Mouse (Mus musculus): ENCODE results near the gene Dab2ip. TPM values are rescaled to one million over a fixed set of nuclear protein-coding genes. Genes with fewer than 3 reads are reported as not detected.

Dab2ip gene
- total RNA-seq (2023; ENCODE audit: inconsistent age) = 3.4 to 7.9 TPM (median 5.5 TPM) in 4 replicates

GRCm38 (mm10) chr2:35557911-35558825 is at the start of gene Dab2ip:
Gene Dab2ip, plus strand, starts transcription at chr2:35558266.

Other genes starting within 250 kb of the Dab2ip start
- 6.9 to 8.3 TPM (median 7.6 TPM) in 4 replicates for gene Stom, start 221.3 kb upstream of the Dab2ip start, total RNA-seq (2023; ENCODE audit: inconsistent age)
- gene 4930568D16Rik, start 190.5 kb upstream of the Dab2ip start, total RNA-seq (2023; ENCODE audit: inconsistent age) = not detected in 4 replicates
- gene 4930402F06Rik, start 161.1 kb upstream of the Dab2ip start, total RNA-seq (2023; ENCODE audit: inconsistent age) = 0.87 to 1.0 TPM in 2 of 4 replicates, not detected in the others
- 68.0 to 78.0 TPM (median 73.9 TPM) in 4 replicates for gene Ggta1, start 95.0 kb upstream of the Dab2ip start, total RNA-seq (2023; ENCODE audit: inconsistent age)

Data from B cell, adult (primary cell).